Mouse (Mus musculus): ENCODE data around the gene Pdk1.
"Not testable (repeated sequence)": the region's sequence is repeated elsewhere in the genome, so short reads cannot be mapped to it uniquely, and the experiment has no call there.

The Pdk1 gene

DNA sequence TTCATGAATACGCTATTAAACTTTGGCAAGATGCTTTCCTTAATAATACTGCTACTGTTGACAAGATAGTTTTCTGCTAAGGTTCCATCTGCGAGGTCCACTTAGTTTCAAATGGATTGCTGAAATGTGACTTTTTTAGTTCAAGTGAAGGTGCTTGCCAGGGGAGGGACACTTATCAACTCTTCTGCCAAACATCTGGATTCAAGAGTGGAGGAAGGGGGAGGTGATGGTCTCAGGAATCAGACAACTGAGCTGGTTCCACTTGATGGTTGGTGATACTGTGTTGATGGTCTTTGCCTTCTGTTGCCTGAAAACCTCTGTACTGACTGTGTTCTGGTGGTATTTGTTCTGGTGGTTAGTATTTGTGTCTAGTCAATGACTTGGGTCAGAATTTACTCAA is 1.4 kb downstream of the Pdk1 start:
- no peak for DNase-seq (ENCODE audit: low spot score in 2 of 2)

DNA sequence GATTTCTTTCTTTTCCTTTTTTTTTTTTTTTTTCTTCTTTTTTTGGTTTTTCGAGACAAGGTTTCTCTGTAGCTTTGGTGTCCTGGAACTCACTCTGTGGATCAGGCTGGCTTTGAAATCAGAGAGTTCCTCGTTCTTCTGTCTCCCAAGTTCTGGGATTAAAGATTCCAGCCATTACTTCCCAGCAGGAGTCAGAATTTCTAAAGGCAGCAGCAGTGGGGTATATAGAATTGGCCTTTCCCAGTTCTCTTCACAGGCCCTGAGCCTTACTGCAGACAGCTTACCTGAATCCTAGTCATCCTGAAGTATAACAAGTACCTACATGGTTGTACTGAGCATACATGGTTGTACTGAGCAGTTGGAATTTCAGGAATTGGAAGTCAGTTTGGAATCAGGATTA is 1.8 kb downstream of the Pdk1 start:
- DNase-seq (ENCODE audit: low spot score in 2 of 2), result no peak

DNA sequence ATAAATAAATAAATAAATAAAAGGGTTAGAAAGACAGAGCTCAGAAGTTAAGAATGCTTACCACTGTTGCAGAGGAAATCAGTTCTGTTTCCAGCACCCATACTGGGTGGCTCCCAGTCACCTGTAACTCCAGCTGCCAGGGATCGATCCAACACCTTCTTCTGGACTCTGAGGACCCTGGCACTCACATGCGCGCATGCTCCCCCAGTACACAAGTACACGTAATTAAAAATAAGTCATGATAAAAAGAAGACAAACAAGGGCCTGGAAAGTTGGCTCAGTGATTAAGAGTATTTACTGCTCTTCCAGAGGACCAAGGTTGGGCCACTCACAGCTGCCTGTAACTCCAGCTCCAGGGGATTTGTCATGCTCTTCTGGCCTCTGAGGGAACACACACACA is 4.8 kb downstream of the Pdk1 start:
- DNase-seq (ENCODE audit: low spot score in 2 of 2), result no peak

DNA sequence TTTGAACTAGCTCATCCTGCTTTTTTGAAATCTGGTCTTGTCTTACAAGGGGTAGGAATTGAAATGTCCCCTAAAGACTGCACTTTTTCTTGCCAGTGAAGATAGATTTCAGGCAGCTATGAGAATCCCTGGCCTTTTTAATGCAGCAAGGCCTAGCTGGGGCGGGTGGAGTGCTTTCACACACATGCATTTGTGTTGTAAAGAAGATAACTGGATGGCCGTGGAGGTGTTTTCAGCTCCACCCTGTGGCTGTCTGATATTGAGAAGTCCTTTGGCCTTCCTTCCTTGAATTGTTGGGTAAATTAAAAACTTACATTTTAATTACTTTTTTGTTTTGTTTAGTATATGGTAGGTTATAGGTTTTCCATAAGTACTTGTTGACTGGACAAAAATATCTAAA is 5.4 kb downstream of the Pdk1 start:
- DNase-seq (ENCODE audit: low spot score in 2 of 2), result no peak

DNA sequence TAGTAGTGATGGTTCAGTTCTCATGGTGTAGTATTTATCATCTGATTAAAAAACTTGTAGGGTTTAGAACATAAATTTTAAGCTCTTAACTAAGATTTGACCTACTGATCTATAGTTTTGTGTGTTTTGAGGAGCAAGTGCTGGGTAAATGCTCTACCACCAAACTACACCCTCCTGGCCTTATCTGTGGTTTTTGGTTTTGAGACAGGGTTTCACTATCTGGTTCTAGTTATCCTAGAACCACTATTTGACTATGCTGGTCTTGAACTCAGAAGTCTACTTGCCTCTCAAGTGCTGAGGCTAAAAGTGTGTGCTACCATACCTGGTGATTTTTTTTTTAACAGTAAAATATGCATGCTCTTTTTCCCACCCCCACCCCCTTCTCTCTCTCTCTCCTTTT is 5.9 kb downstream of the Pdk1 start:
- no peak for DNase-seq (ENCODE audit: low spot score in 2 of 2)

DNA sequence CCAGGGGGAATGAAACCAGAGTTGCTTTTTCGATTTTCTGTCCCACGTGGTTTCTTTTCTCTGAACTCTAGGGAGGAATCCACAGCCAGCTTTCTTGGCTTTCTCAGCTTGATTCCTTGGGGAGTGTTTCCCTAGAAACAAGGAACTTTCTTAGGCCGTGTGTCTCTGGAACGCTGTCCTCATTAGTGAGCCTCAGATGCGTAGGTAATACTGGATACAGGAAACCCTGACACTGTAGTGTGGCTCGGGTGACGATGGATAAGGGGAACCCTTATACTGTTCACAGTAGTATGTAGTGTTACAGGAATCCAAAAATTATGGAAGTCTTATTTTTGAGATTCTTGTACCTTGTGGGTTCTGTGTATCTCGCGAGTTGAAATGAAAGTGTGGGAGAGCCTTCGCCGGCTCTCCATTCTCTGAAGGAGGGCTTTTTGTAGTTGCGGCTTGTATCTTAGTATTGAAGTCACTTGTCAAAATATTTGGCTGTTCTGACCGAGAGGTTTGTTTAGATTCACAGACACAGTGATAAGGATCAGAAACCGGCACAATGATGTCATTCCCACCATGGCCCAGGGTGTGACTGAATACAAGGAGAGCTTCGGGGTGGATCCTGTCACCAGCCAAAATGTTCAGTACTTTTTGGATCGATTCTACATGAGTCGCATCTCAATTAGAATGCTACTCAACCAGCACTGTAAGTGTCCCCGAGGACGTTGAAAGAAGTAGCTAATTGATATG is 10.1 kb downstream of the Pdk1 start:
- no peak for DNase-seq (ENCODE audit: low spot score in 2 of 2)

DNA sequence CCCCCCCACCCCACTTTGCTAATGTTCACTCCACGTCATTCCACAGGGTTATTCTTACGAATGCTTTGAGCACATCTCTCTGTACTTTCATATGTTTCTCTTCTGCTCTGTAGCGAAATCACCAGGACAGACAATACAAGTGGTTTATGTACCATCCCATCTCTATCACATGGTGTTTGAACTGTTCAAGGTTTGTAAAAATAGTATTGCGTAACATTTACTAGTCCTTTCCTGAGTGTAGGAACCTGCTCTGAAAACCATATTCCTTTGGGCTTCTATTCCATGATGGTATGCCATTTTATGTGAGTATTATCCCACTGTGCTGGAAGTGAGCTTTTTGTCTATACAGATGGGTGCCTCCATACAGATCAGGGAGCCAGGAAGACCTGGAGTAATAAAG is 14.2 kb downstream of the Pdk1 start:
- DNase-seq (ENCODE audit: low spot score in 2 of 2), result no peak

DNA sequence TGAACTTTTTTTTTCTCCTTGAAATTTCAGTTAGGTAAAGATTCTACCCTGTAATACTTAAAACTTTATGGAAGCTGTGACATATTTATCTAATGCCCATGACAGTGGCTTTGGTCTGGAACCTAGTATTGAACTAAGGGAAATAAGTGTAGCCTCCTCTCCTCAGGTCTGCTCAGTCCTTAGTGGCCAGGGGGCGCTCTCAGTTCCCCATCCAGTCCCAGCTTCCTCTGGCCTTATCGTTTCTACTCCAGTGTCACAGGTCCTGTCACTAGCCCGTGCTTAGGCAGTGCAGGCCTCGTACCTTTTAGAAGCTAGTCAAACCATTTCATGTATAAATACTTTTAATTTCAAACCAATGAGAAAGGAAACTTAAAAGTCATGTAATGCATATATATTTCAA is 15.4 kb downstream of the Pdk1 start:
- DNase-seq (ENCODE audit: low spot score in 2 of 2), result no peak

DNA sequence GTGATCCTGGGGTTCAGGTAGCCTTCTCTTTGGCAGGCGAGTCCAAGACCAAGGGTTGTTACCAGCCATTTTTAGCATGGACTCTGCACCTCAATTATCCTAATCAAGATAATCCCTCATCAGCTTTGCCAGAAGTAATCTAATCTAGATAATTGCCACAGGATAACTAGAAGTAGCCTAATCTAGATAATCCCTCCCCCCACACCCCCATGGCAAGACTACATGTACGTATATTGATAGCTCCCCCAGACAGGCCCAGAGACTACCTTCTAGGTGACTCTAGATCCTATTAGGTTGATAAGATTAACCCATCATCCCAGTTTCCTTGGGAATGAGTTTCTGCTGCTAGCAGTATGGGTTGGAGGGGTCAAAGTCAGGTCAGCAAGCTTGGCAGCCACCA is 18.5 kb downstream of the Pdk1 start:
- DNase-seq (ENCODE audit: low spot score in 2 of 2), result no peak

DNA sequence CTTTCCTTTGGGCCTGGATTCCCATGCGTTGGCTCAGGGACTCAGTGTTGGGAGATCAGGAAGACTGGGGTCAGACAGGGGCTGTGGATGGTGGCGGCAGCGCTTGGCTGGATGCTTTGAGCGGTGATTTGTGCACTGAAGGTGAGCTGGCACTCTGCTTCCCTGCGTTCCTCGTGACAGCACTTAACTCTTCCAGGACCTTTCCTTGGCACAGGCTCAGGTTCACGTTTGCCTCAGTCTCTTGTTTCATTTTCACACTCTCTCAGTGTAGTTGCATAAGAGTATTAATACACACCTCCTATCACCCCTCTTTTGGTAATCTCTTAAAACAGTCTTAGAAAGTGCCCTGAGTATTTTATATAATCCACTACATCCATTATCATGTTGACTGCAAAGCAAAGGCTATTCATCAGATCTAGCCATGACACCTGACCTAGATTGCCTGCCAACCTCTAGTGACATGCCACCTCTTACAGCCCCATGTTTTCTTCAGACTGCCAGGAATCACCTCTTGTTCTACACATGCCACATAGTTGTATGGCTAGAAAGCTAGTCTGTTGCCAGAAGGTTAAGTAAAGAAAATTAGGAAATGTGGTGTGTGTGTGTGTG is 19.8 kb downstream of the Pdk1 start:
- DNase-seq (ENCODE audit: low spot score in 2 of 2), result no peak

DNA sequence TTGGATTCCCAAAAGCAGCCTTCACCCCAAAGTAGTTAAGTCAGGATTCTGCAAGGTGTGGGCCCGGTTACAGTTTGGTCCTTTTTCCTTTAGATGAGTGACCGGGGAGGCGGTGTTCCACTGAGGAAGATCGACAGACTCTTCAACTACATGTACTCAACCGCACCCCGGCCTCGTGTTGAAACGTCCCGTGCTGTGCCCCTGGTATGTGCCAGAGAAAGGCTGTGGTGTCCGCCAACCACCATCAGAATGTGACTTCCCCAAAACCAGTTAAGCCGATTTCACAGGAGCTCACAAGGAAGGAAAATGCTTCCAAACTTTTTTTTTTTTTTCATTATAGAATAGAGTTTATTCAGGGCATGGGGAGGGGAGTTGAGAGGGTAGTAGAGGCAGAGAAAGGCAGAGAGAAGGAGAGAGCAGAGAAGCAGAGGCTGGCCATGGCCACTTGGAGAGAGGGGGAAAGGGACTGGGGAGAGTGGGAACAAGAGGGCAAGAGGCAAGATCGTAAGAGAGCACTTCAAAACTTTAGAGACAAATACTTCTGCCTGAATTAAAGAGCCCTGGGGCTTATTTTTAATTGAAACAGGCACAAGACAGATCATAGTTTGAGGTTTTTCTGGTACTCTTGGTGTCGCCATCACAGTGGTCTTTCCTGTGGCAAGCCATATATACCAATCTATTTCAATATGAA is 22.7 kb downstream of the Pdk1 start:
- no peak for DNase-seq (ENCODE audit: low spot score in 2 of 2)

DNA sequence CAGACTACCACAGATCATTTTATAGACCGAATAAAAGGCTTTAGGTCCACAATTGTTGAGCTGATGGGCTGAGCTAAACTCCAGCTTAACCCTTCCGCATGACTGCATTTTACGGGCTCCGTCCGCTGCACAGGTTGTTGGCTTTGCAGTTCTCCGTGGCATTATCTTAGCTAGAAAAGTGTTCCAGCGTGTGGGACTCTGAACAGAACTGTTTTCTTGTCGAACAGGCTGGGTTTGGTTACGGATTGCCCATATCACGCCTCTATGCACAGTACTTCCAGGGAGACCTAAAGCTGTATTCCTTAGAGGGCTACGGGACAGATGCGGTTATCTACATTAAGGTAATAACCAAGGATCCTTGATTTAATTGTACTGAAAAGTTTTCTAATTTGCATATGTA is 24.4 kb downstream of the Pdk1 start:
- DNase-seq (ENCODE audit: low spot score in 2 of 2), result no peak

DNA sequence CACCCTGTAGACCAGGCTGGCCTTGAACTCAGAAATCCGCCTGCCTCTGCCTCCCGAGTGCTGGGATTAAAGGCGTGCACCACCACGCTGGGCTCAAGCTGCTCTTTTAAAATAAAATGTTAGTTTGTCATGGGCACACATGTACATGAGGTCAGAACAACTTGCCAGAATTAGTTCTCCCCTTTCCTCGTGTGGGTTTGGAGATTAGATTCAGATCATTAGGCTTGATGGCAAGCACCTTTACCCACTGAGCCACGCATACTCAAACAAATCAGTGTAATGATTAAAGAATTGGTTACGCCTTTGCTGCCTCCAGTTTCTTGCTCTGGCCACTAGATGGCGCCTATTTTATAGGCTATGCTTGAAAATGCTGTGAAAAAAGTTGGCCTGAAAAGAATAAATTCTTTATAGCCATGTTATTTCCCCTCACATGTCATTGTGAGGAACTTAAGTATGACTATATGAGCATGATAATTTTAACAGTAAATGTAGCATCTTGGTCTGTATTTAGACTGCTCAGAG is 25.4 kb downstream of the Pdk1 start:
- peak in 1 of 2 experiments; percentile 13 for DNase-seq (ENCODE audit: low spot score in 2 of 2)

DNA sequence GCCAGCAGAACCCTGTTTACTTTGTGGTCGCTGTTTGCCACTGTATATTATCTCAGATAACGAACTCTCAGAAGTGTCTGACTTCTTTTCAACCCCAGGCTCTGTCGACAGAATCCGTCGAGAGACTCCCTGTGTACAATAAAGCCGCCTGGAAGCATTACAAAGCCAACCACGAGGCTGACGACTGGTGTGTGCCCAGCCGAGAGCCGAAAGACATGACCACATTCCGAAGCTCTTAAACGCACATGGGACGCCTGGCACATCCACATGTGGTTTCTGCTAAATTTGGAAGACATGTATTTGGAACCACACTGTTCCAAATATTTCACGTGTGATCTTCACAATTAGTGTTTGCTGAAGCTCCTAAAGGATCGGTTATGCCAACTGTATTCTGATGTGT is 26.9 kb downstream of the Pdk1 start:
- DNase-seq (ENCODE audit: low spot score in 2 of 2), result no peak

DNA sequence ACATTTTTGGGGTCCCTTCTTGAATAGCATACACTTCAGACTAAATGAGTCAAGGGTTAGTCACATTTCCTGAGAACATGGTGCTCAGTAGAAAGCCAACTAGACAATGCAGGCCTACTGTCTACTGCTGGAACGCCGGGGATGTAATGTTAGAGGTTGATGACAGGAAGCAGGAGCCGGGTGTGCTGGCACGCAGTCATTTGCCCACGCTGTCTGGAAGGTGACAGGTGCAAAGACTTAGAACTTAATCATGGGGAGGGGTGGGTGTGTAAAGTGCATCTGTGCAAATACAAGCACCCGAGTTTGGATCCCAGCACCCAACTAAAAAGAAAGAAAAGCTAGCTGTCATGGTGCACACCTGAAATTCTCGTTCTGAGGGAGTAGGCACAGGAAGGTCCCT is 32.1 kb downstream of the Pdk1 start:
- DNase-seq (ENCODE audit: low spot score in 2 of 2), result no peak

DNA sequence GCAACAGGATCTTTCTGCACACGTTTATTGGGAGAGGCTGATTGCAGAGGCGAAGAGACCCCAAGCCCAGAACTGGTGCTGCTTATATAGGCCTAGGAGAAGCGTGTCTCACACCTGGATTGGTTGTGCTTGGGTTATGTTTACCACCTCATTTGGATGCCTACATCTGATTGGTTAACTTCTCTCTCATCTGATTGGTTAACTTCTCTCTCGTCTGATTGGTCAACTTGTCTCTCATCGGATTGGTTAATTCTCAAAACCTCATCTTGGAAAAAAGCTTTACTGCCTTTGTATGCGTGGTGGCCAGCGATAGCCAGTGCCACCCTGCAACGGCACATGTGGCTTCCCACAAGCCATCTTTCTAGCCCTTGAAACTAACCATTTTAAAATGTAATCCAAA is 33.3 kb downstream of the Pdk1 start:
- not testable (repeated sequence) for DNase-seq (ENCODE audit: low spot score in 2 of 2)

DNA sequence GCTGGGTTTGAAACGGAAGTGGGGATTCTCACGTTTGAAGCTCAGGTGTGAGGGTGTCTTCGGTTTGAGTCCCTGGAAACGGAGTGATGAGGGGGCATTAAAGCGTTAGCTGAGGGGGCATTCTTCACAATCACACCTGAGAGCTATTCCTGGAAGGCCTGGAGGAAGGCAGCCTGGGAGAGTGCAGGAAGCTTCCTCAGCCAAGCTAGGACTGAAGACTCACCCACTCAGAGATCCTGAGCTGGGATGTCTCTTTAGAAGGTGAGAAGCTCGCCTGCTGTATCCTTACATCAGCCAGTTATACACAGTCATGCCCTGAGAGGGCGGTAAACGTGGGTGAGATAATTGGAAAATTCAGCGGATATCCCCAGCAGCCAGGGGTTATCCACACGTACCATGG is 40.9 kb downstream of the Pdk1 start:
- DNase-seq (ENCODE audit: low spot score in 2 of 2), result no peak

DNA sequence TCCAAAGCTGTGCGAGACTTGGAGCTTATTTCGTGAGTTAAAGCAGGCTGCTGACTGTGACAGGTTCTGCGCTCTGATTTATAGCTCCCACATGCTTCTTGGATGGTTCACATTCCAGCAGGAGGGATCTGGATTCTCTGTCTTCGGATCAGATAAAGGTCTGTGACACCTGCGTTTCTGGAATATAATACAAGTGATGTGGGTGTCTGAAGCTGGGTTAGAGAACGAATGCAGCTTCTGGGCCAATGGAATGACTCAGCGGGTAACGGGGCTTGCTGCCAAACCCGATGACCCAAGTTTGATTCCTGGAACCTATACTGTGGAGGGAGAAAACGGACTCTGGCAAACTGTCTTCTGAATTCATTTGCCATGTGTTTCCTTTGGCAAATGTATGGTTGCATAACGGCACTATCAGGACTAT is 46.2 kb downstream of the Pdk1 start:
- DNase-seq (ENCODE audit: low spot score in 2 of 2), result peak in 1 of 2 experiments; percentile 4

DNA sequence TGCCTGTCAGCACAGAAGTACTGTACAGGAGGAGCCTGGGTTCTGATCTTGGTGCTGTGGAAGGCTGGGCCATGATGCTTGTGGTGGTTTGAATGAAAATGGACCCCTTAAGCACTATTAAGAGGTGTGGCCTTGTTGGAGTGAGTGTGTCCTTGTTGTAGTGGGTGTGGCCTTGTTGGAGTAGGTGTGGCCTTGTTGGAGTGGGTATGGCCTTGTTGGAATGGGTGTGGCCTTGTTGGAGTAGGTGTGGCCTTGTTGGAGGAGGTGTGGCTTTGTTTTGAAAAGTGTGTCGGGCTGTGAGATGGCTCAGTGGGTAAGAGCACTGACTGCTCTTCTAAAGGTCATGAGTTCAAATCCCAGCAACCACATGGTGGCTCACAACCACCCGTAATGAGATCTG is 51.9 kb downstream of the Pdk1 start:
- DNase-seq (ENCODE audit: low spot score in 2 of 2), result not testable (repeated sequence)

DNA sequence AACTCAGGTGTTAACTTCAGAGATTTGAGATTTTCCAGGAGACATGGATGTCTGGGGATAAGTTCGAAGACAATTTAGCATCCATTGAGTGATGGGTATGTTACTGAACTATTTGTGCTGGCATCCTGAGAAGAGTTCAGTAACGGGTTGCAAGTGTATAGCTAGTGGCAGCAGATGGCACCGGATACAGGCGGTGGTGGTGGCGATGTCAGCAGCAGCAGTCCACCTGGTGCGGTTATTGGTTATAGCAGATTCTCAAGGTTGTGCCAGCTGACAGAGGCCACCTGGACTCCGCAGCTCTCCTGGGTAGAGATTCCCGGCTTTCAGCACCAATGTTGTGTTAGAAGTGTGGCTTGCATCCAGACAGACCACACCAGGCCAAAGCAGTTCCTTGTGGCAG is 61.0 kb downstream of the Pdk1 start:
- no peak for DNase-seq (ENCODE audit: low spot score in 2 of 2)

DNA sequence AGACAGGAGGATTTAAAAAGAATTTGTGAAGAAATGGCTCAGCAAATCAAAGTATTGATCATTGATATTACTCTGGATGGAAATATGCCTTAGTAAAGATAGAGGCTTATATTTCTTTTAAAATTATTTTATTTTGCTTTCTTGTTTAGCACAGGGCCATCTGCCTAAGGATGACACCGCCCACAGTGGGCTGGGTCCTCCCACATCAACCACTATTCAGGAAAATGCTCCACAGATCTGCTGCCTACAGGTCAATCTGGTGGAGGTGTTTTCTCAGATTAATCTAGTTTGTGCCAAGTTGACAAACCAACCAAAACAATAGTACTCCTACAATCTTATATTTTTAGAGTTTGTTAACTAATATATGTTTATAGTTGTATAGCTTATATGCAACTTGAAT is 63.7 kb downstream of the Pdk1 start:
- DNase-seq (ENCODE audit: low spot score in 2 of 2), result no peak

DNA sequence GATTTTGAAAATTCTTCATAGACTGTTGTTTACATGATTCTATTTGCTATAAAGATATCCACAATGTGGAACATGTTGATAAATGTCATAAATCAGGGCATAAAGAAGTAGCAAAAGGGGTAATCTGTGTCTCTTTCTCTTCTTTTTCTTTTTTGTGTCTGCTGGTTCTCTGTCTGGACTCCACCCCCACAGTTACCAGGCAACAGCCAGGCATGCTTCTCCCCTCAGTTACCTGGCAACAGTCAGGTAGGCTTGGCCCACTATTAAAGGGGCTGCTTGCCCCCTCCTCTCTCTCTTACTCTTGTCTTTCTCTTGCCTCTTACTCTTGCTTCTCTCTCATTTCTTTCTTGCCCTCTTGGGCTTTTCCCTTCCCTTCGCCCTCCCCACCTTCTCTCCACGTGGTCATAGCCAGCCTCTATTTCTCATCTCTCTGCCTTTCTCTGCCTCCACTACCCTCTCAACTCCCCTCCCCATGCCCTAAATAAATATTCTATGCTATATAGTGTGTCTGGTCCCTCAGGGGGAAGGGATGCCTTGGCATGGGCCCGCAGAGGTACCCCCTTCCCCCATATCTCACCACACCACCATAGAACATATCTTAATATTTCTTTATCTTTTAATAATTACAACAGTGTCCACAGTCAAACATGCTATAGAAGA is 64.8 kb downstream of the Pdk1 start:
- no peak for DNase-seq (ENCODE audit: low spot score in 2 of 2)

Data from cerebellum, postnatal 4 days (tissue).